Mouse (Mus musculus) forebrain, embryonic 11.5 days (tissue): Measurements from ENCODE around the gene Phf5a. TPM values are rescaled to one million over a fixed set of nuclear protein-coding genes. Genes with fewer than 3 reads are reported as not detected.

Experiments used
- ATAC-seq: fragments of 200-750 bp; cut with Nextera tagmentation; replicated peaks from 2 replicates; pipeline ENCODE4 v1.8.0; 2017; ENCODE audit warnings: moderate TSS enrichment; ENCODE audit not compliant: low FRiP score
- DNase-seq: peaks from one replicate; pipeline ENCODE4 v3.0.0-alpha.2; 2017; ENCODE audit warnings: low spot score
- H3K27ac ChIP-seq: fragments of 300-500 bp; sonication (generic); 2 replicates; pipeline ENCODE4 v1.5.1; 2014; ENCODE audit warnings: low read depth, low read length
- H3K27me3 ChIP-seq: fragments of 300-500 bp; sonication (generic); 2 replicates; pipeline ENCODE4 v1.6.1; 2014; ENCODE audit warnings: mild to moderate bottlenecking, low read length, mixed read lengths; ENCODE audit not compliant: control insufficient read depth, insufficient read depth
- H3K36me3 ChIP-seq: fragments of 300-500 bp; sonication (generic); 2 replicates; pipeline ENCODE4 v1.6.1; 2014; ENCODE audit warnings: mild to moderate bottlenecking, low read length, moderate library complexity, mixed read lengths; ENCODE audit not compliant: control insufficient read depth, insufficient read depth
- H3K4me1 ChIP-seq: fragments of 300-500 bp; sonication (generic); replicated peaks from 2 replicates; pipeline ENCODE4 v1.6.1; 2014; ENCODE audit warnings: low read length, mixed read lengths; ENCODE audit not compliant: control insufficient read depth, insufficient read depth
- H3K4me2 ChIP-seq: fragments of 300-500 bp; sonication (generic); 2 replicates; pipeline ENCODE4 v1.6.1; 2014; ENCODE audit warnings: low read depth, mild to moderate bottlenecking, low read length, moderate library complexity, mixed read lengths; ENCODE audit not compliant: severe bottlenecking
- H3K4me3 ChIP-seq: fragments of 300-500 bp; sonication (generic); 2 replicates; pipeline ENCODE4 v1.5.1; 2014; ENCODE audit warnings: low read depth, low read length
- H3K9ac ChIP-seq: fragments of 300-500 bp; sonication (generic); 2 replicates; pipeline ENCODE4 v1.6.1; 2014; ENCODE audit warnings: low read length
- H3K9me3 ChIP-seq: fragments of 300-500 bp; sonication (generic); 2 replicates; pipeline ENCODE4 v1.6.1; 2016; ENCODE audit warnings: low read length, mixed read lengths; ENCODE audit not compliant: control insufficient read depth
- WGBS: fragments of 180-500 bp; shearing (Covaris S2); extraction: QIAGEN DNeasy Blood & Tissue Kit; methylation state at CpG from one replicate; pipeline ENCODE4 v1.1.7; 2014; 5-methylcytosine and 5-hydroxymethylcytosine counted together
- polyA plus RNA-seq: library from polyadenylated mRNA; unstranded; fragments of >200 nt; fragmentation: Nextera tagmentation; extraction: Ambion mirVana; gene quantifications from 2 replicates; pipeline ENCODE4 v1.2.1, GENCODE M21; 2014

Gene Phf5a
- polyA plus RNA-seq, 1 experiment from 2014 or later: 186 TPM

- Histone ChIP-seq H3K27me3 (no peaks in the 10 kb centered on the region), H3K4me2 (peak within 1 kb of the TSS; percentile 94), H3K36me3 (peaks cover 15% of the 10 kb centered on the region), H3K9ac (peak within 1 kb of the TSS; percentile 80), H3K4me3 (peak within 1 kb of the TSS; percentile 93), H3K27ac (peak within 1 kb of the TSS; percentile 94), H3K9me3 (no peaks in the 10 kb centered on the region), H3K4me1 (peaks cover 4% of the 10 kb centered on the region; the same call in 1 of the 2 replicates)
- under 1% methylated on average over 53 of the region's 53 CpGs for WGBS
- DNase-seq: peak; percentile 99
- ATAC-seq: peak; percentile 84
Observed at GRCm38 (mm10) chr15:81872262-81873136, 788 bp upstream of the Phf5a start, which contains the start of gene Aco2. Aco2 (plus strand) TSS chr15:81872309.

- no peak overlapping the region for H3K4me2 ChIP-seq
- H3K27ac ChIP-seq: no peak overlapping the region
- ATAC-seq (no peak), DNase-seq (no peak)
- H3K36me3 ChIP-seq: peaks cover 18% of the 10 kb centered on the region
- no peak overlapping the region for H3K9ac ChIP-seq
- H3K4me3 ChIP-seq: no peak overlapping the region
- H3K27me3 ChIP-seq: no peaks in the 10 kb centered on the region
- WGBS: 97% methylated on average over 5 of the region's 5 CpGs
- no peaks in the 10 kb centered on the region for H3K9me3 ChIP-seq
- peaks cover 4% of the 10 kb centered on the region; the same call in 1 of the 2 replicates for H3K4me1 ChIP-seq
Observed at GRCm38 (mm10) chr15:81869985-81870384, 1.7 kb downstream of the Phf5a start.

- Histone ChIP-seq H3K4me2 (no peak overlapping the region), H3K4me3 (no peak overlapping the region), H3K36me3 (peaks cover 11% of the 10 kb centered on the region), H3K4me1 (no peaks in the 10 kb centered on the region), H3K9ac (no peak overlapping the region), H3K27me3 (no peaks in the 10 kb centered on the region), H3K27ac (no peak overlapping the region), H3K9me3 (no peaks in the 10 kb centered on the region)
- DNase-seq (no peak), ATAC-seq (no peak)
- WGBS: 95% methylated on average over 7 of the region's 7 CpGs
Observed at GRCm38 (mm10) chr15:81864238-81864637, 7.5 kb downstream of the Phf5a start.

GRCm38 (mm10) chr15:81860471-81861135, 11.1 kb downstream of the Phf5a start:
- ATAC-seq (no peak), DNase-seq (no peak)
- WGBS: 48% methylated on average over 8 of the region's 8 CpGs
- H3K4me3 ChIP-seq: no peak overlapping the region
- H3K9me3 ChIP-seq: no peaks in the 10 kb centered on the region
- no peaks in the 10 kb centered on the region for H3K27me3 ChIP-seq
- peaks cover 5% of the 10 kb centered on the region; the same call in 1 of the 2 replicates for H3K4me1 ChIP-seq
- no peak overlapping the region for H3K9ac ChIP-seq
- H3K4me2 ChIP-seq: no peak overlapping the region
- H3K36me3 ChIP-seq: peaks cover 4% of the 10 kb centered on the region; the same call in 1 of the 2 replicates
- no peak overlapping the region for H3K27ac ChIP-seq

- Histone ChIP-seq H3K9ac (peak overlapping the region; percentile 71), H3K27ac (peak overlapping the region; percentile 76), H3K36me3 (no peaks in the 10 kb centered on the region), H3K4me3 (peak overlapping the region; percentile 73), H3K9me3 (no peaks in the 10 kb centered on the region), H3K4me1 (peaks cover 5% of the 10 kb centered on the region; the same call in 1 of the 2 replicates), H3K27me3 (no peaks in the 10 kb centered on the region), H3K4me2 (peak overlapping the region; percentile 93)
- under 1% methylated on average over 39 of the region's 39 CpGs for WGBS
- DNase-seq: peak; percentile 91
- peak; percentile 78 for ATAC-seq
Observed at GRCm38 (mm10) chr15:81859330-81860255, 12.1 kb downstream of the Phf5a start.

- H3K4me2 ChIP-seq: peak within 1 kb of the TSS; percentile 93
- peak within 1 kb of the TSS; percentile 73 for H3K4me3 ChIP-seq
- under 1% methylated on average over 44 of the region's 44 CpGs for WGBS
- ATAC-seq (no peak), DNase-seq (peak; percentile 79)
- no peaks in the 10 kb centered on the region for H3K27me3 ChIP-seq
- H3K9ac ChIP-seq: peak within 1 kb of the TSS; percentile 71
- H3K9me3 ChIP-seq: no peaks in the 10 kb centered on the region
- H3K4me1 ChIP-seq: peaks cover 5% of the 10 kb centered on the region; the same call in 1 of the 2 replicates
- H3K36me3 ChIP-seq: no peaks in the 10 kb centered on the region
- H3K27ac ChIP-seq: peak within 1 kb of the TSS; percentile 76
Observed at GRCm38 (mm10) chr15:81858517-81859329, 13.0 kb downstream of the Phf5a start, which contains the start of gene Tob2. Tob2 (minus strand) TSS chr15:81858796.

GRCm38 (mm10) chr15:81858138-81858516, 13.6 kb downstream of the Phf5a start:
- peak overlapping the region; percentile 93 for H3K4me2 ChIP-seq
- peak overlapping the region; percentile 74 for H3K27ac ChIP-seq
- peak overlapping the region; percentile 73 for H3K4me3 ChIP-seq
- WGBS: under 1% methylated on average over 23 of the region's 23 CpGs
- ATAC-seq: peak; percentile 28; the same call in 1 of the 2 replicates
- H3K4me1 ChIP-seq: peaks cover 5% of the 10 kb centered on the region; the same call in 1 of the 2 replicates
- H3K9me3 ChIP-seq: no peaks in the 10 kb centered on the region
- DNase-seq: peak; percentile 95
- H3K27me3 ChIP-seq: no peaks in the 10 kb centered on the region
- peak overlapping the region; percentile 71 for H3K9ac ChIP-seq
- no peaks in the 10 kb centered on the region for H3K36me3 ChIP-seq
